Mouse (Mus musculus) lung, adult 18-20 months (tissue): ENCODE data around the gene Pds5a.

Source experiments
- DNase-seq, 2 experiments: peaks; one replicate each; pipeline ENCODE4 v3.0.0; 2022; ENCODE audit warnings: mixed read lengths in 2 of 2

The Pds5a gene

GRCm38 (mm10) chr5:65557109-65557508, 141.0 kb downstream of the Pds5a start:
- DNase-seq: no peak
